21 mouse cellular contexts compared by ENCODE assay signal in the genomic region with DNA sequence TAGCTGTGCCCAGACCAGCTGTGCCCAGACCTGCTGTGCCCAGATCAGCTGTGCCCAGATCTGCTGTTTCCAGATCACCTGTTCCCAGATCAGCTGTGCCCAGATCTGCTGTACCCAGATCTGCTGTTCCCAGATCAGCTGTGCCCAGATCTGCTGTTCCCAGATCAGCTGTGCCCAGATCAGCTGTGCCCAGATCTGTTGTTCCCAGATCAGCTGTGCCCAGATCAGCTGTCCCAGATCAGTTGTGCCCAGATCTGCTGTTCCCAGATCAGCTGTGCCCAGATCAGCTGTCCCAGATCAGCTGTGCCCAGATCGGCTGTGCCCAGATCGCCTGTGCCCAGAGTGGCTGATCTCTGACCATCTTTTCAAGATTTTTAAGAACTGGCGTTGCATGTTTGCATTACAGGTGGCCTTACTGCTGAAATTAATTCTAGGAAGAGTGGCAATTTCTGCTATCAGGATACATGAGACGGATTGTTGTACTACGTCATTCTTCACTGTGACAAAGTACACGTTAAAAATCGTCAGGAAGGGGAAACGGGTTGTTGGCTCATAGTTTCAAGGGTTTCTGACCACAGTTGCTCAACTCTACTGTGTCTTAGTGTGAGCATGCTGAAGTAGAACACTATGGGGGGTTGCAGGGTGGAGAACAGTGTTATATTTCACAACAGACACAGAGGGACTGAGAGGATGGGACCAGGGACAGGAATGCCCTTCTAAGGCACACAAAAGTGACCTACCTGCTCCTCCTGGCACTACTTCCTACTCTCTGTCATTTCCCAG.
DNase-seq lines count a peak whose midpoint lies in the region; ATAC-seq and TF ChIP-seq lines count a peak whose summit lies in the region.
"Had no signal": no experiment of that assay in that cellular context is flagged by ENCODE, and none has a peak within 500 bp of the region (broad histone marks: within the 10 kb centered on the region; RNA-seq: fewer than 3 reads in every experiment).

No protein-coding gene starts in this region.

- no peaks in the 10 kb centered on the region for H3K9me3 ChIP-seq in lung, postnatal 0 days (ENCODE audit: low read length)
- H3K9me3 ChIP-seq: embryonic facial prominence, embryonic 15.5 days; forebrain, embryonic 10.5 days; heart, embryonic 10.5 days; hindbrain, embryonic 12.5 days had no signal

- no peak overlapping the region for H3K9ac ChIP-seq in lung, postnatal 0 days (replicated peaks; ENCODE audit: low read depth)
- H3K9ac ChIP-seq: embryonic facial prominence, embryonic 15.5 days; hindbrain, embryonic 12.5 days had no signal

- no peak overlapping the region for H3K4me3 ChIP-seq in lung, postnatal 0 days (ENCODE audit: low read depth, low read length)
- H3K4me3 ChIP-seq: embryonic facial prominence, embryonic 15.5 days; erythroblast, embryonic 14.5 days; forebrain, embryonic 10.5 days; heart, embryonic 10.5 days; hindbrain, embryonic 12.5 days had no signal

- H3K36me3 ChIP-seq in lung, postnatal 0 days (ENCODE audit: insufficient read depth, low read length) = no peaks in the 10 kb centered on the region
- H3K36me3 ChIP-seq: embryonic facial prominence, embryonic 15.5 days; forebrain, embryonic 10.5 days; heart, embryonic 10.5 days; hindbrain, embryonic 12.5 days had no signal

- ATAC-seq in lung, postnatal 0 days = peak; percentile 40; the same call in 1 of the 2 replicates
- peak; percentile 99 for ATAC-seq in megakaryocyte progenitor cell, adult 5-6 weeks (replicated peaks; ENCODE audit: poor library complexity)
- ATAC-seq: forebrain, embryonic 14.5 days; hindbrain, embryonic 16.5 days; inflammation-experienced regulatory T-cells, adult 6 months had no signal

- no peak for TF ChIP-seq EP300 in lung, postnatal 0 days (IDR thresholded peaks at IDR 0.05)

- no peak for TF ChIP-seq POLR2A in brain, embryonic 14.5 days (IDR thresholded peaks at IDR 0.05; ENCODE audit: borderline replicate concordance, extremely low read depth, insufficient read depth, insufficient read length, poor library complexity, severe bottlenecking)

- 50% methylated on average over 8 of the region's 8 CpGs for WGBS in lung, postnatal 0 days

- H3K27ac ChIP-seq in lung, postnatal 0 days (ENCODE audit: low read length) = no peak overlapping the region
- H3K27ac ChIP-seq: embryonic facial prominence, embryonic 15.5 days; forebrain, embryonic 10.5 days; heart, embryonic 10.5 days; hindbrain, embryonic 12.5 days had no signal

- no peak overlapping the region for H3K4me2 ChIP-seq in lung, postnatal 0 days (replicated peaks; ENCODE audit: low read depth, low read length)
- H3K4me2 ChIP-seq: embryonic facial prominence, embryonic 15.5 days; hindbrain, embryonic 12.5 days had no signal

- H3K4me1 ChIP-seq in lung, postnatal 0 days (ENCODE audit: insufficient read depth, low read depth, low read length) = no peaks in the 10 kb centered on the region
- H3K4me1 ChIP-seq: embryonic facial prominence, embryonic 15.5 days; forebrain, embryonic 10.5 days; heart, embryonic 10.5 days; hindbrain, embryonic 12.5 days had no signal

- H3K27me3 ChIP-seq in lung, postnatal 0 days (replicated peaks; ENCODE audit: insufficient read depth, low read length) = no peaks in the 10 kb centered on the region
- H3K27me3 ChIP-seq: embryonic facial prominence, embryonic 15.5 days; hindbrain, embryonic 12.5 days had no signal

- peak; percentile 31 for DNase-seq in lung, postnatal 0 days (ENCODE audit: low spot score)
- no peak for DNase-seq in lung, postnatal 14 days
- DNase-seq in brain, embryonic 14.5 days (ENCODE audit: low read depth) = peak; percentile 11
- no peak for DNase-seq in adipocyte (ENCODE audit: low spot score)
- no peak for DNase-seq in ovary, postnatal 14 days (ENCODE audit: low spot score)
- no peak for DNase-seq in adrenal gland, postnatal 10 days
- DNase-seq: adrenal gland, postnatal 14 days; embryo, embryonic 11 days; gastrocnemius, postnatal 36 days; heart, adult 18-20 months; heart, postnatal 10 days; heart, postnatal 4 days had no signal

- TF ChIP-seq CTCF in lung, postnatal 0 days (IDR thresholded peaks at IDR 0.05) = no peak
- TF ChIP-seq CTCF in brain, embryonic 14.5 days (IDR thresholded peaks at IDR 0.05; ENCODE audit: borderline replicate concordance, extremely low read depth, insufficient read depth, insufficient read length) = no peak

Comparison
In these comparisons a context has a peak if more than half of its experiments do, and no peak if none do; other contexts are left out.
1. DNase-seq: peak in lung, postnatal 0 days (single experiment) and brain, embryonic 14.5 days (single experiment); none in lung, postnatal 14 days (single experiment), adipocyte (single experiment), ovary, postnatal 14 days (single experiment) and adrenal gland, postnatal 10 days (single experiment).